Mouse (Mus musculus): ENCODE measurements at regions not wholly inside any gene's neighbourhood (a gene's known extent, or its start where the extent isn't known, plus 50 kb on each side); places are given as distances from the start of the nearest gene placed in this dataset.

- DNase-seq = no peak
Observed at GRCm38 (mm10) chr4:26273754-26274153, 72.9 kb downstream of the Manea start.

- no peak for DNase-seq
Observed at GRCm38 (mm10) chr4:26259230-26260029, 87.3 kb downstream of the Manea start.

- DNase-seq = no peak
Observed at GRCm38 (mm10) chr4:26255889-26256288, 90.8 kb downstream of the Manea start.

- peak; percentile 82 for DNase-seq
Observed at GRCm38 (mm10) chr4:26247925-26248856, 98.5 kb downstream of the Manea start.

- no peak for DNase-seq
Observed at GRCm38 (mm10) chr4:26223267-26223666, 123.4 kb downstream of the Manea start.

Data from embryo, embryonic 11 days (tissue).